Mouse (Mus musculus) ES-Bruce4 (cell line): Measurements from ENCODE around the gene Col4a2.

Source experiments
- CTCF ChIP-seq: IDR thresholded peaks from one replicate; pipeline ENCODE4 v1.8.1; 2011; ENCODE audit warnings: low read depth, low read length
- EP300 ChIP-seq: IDR thresholded peaks from 2 replicates; pipeline ENCODE4 v1.6.1; 2011; ENCODE audit warnings: low read depth, low read length; ENCODE audit not compliant: insufficient read depth
- POLR2A ChIP-seq: IDR thresholded peaks from one replicate; pipeline ENCODE4 v1.8.1; 2011; ENCODE audit warnings: low read length; ENCODE audit not compliant: insufficient read depth

DNA sequence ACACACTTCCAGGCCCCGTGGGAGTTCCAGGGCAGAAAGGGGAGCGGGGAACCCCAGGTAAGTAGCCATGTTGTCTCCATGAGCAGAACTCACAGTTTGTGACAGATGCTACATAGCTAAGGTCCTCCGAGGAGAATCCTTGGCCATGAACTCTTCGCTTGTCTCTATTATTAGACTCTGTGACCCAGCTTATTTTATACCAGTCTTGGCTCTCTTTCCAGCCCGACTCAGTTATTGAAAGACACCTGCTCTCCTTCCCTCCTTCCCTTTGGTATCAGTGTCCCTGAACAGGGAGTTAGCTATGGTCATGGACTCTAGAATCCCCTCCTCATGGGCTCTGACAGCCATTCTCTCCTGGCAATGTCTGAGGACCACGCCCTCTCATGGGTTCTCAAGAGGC, 128.7 kb downstream of the Col4a2 start:
- TF ChIP-seq POLR2A (no peak), CTCF (no peak), EP300 (no peak)
